In genomic region chr2:112760692-112761091, GRCm38 (mm10) we compare ENCODE assay signal across 17 mouse cellular contexts.
"Had no signal": no experiment of that assay in that cellular context is flagged by ENCODE, and none has a peak within 500 bp of the region (broad histone marks: within the 10 kb centered on the region; RNA-seq: fewer than 3 reads in every experiment).

No protein-coding gene starts in this region.

- DNase-seq: layer of hippocampus, adult 9-11 months; layer of hippocampus, postnatal 36 days; liver, embryonic 13.5 days; liver, postnatal 0 days; lung, postnatal 14 days; midbrain, embryonic 14.5 days; retina, postnatal 1 day; right cerebral cortex, postnatal 4 days; spleen, adult 18-20 months; thymus, adult 18-20 months; thymus, postnatal 14 days had no signal

- H3K36me3 ChIP-seq: limb, embryonic 15.5 days; liver, embryonic 13.5 days; lung, embryonic 15.5 days; neural tube, embryonic 12.5 days had no signal

- H3K27me3 ChIP-seq: limb, embryonic 15.5 days; liver, embryonic 13.5 days; lung, embryonic 15.5 days; megakaryocyte, embryonic 14.5 days; neural tube, embryonic 12.5 days had no signal

- H3K9ac ChIP-seq: limb, embryonic 15.5 days; liver, embryonic 13.5 days; liver, postnatal 0 days; lung, embryonic 15.5 days; neural tube, embryonic 12.5 days had no signal

- H3K4me3 ChIP-seq: limb, embryonic 15.5 days; liver, embryonic 13.5 days; lung, embryonic 15.5 days; megakaryocyte, embryonic 14.5 days; neural tube, embryonic 12.5 days had no signal

- H3K27ac ChIP-seq: kidney, postnatal 0 days; limb, embryonic 15.5 days; liver, embryonic 13.5 days; lung, embryonic 15.5 days; macrophage; neural tube, embryonic 12.5 days had no signal

- H3K9me3 ChIP-seq: limb, embryonic 15.5 days; liver, embryonic 13.5 days; lung, embryonic 15.5 days; megakaryocyte, embryonic 14.5 days; neural tube, embryonic 12.5 days had no signal

- ATAC-seq: liver, postnatal 0 days had no signal

- H3K4me1 ChIP-seq: limb, embryonic 15.5 days; liver, embryonic 13.5 days; neural tube, embryonic 12.5 days had no signal

- H3K4me2 ChIP-seq: limb, embryonic 15.5 days; liver, embryonic 13.5 days; lung, embryonic 15.5 days; neural tube, embryonic 12.5 days had no signal
